Mouse (Mus musculus): ENCODE data around the gene Irak2. TPM values are rescaled to one million over a fixed set of nuclear protein-coding genes. Genes with fewer than 3 reads are reported as not detected.

Gene Irak2
- polyA plus RNA-seq, 1 experiment from 2014 or later: 2.6 TPM

DNA sequence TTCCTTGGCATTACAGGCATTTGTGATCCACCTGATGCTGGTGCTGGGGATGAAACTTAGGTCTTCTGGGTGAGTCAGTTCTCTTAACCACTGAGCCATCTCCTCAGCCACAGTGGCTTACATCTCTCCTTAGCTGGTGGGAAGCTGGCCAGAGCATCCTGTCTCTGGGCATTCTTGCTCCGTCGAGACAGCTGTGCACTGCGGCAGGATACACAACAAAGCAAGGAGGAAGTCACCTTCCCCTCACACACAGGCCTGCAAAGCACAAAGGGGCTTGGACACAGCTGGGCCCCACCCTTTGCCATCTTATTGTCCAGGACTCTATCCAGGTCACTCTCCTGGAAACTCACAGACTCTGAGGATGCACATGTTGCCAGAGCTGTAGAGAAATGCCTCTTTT lies 20.0 kb downstream of the Irak2 start:
- Histone ChIP-seq H3K4me3 (ENCODE audit: low read depth, low read length) (no peak overlapping the region), H3K4me2 (ENCODE audit: low read depth) (no peak overlapping the region), H3K27me3 (ENCODE audit: control insufficient read depth, insufficient read depth, low read length) (no peaks in the 10 kb centered on the region), H3K9me3 (ENCODE audit: control insufficient read depth, low read length) (no peaks in the 10 kb centered on the region), H3K36me3 (ENCODE audit: control insufficient read depth, insufficient read depth, low read length) (no peaks in the 10 kb centered on the region), H3K27ac (ENCODE audit: low read depth, low read length) (no peak overlapping the region), H3K4me1 (ENCODE audit: control insufficient read depth, insufficient read depth, low read length) (no peaks in the 10 kb centered on the region), H3K9ac (ENCODE audit: low read length) (no peak overlapping the region)
- DNase-seq (ENCODE audit: low spot score) (no peak), ATAC-seq (ENCODE audit: insufficient read depth, low FRiP score, low TSS enrichment) (no peak)
- WGBS: 71% methylated on average over 3 of the region's 3 CpGs

DNA sequence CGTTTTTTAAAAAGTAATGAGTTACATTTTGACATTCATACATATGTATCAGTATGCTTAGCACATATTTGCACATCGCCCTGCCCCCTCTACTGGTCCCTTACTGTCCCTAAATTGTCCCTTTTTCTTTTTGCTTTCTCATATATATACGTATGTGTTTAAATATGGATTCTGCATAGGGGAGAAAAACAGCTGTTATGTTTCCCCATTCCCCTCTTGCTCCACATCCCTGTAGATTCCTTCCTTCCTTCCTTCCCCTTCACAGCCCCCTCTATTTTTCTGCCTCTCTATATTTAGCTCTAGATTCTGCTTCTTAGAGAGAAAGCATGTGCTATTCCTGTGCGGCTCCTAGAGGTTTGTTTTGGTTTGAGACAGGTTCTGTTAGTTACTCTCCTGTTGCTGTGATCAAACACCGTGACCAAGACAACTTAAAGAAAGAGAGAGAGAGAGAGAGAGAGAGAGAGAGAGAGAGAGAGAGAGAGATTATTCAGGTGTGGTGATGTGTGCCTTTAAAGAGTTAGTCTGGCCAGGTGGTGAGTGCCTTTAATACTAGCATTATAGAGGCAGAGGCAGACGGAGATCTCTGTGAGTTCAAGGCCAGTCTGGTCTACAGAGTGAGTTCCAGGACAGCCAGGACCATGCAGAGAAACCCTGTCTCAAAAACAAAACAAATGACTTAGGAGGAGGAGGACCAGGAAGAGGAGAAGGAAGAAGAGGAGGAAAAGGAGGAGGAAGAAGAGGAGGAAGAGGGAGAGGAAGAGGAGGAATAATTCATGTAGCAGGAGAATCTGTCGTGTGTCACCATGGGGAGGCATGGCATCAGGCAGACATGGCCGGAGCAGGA lies 21.6 kb downstream of the Irak2 start:
- Histone ChIP-seq H3K27me3 (ENCODE audit: control insufficient read depth, insufficient read depth, low read length) (no peaks in the 10 kb centered on the region), H3K36me3 (ENCODE audit: control insufficient read depth, insufficient read depth, low read length) (no peaks in the 10 kb centered on the region), H3K4me2 (ENCODE audit: low read depth) (no peak overlapping the region), H3K9ac (ENCODE audit: low read length) (no peak overlapping the region), H3K27ac (ENCODE audit: low read depth, low read length) (no peak overlapping the region), H3K9me3 (ENCODE audit: control insufficient read depth, low read length) (no peaks in the 10 kb centered on the region), H3K4me1 (ENCODE audit: control insufficient read depth, insufficient read depth, low read length) (no peaks in the 10 kb centered on the region), H3K4me3 (ENCODE audit: low read depth, low read length) (no peak overlapping the region)
- ATAC-seq (ENCODE audit: insufficient read depth, low FRiP score, low TSS enrichment): no peak
- WGBS: 81% methylated on average over 8 of the region's 8 CpGs
- DNase-seq (ENCODE audit: low spot score): no peak

DNA sequence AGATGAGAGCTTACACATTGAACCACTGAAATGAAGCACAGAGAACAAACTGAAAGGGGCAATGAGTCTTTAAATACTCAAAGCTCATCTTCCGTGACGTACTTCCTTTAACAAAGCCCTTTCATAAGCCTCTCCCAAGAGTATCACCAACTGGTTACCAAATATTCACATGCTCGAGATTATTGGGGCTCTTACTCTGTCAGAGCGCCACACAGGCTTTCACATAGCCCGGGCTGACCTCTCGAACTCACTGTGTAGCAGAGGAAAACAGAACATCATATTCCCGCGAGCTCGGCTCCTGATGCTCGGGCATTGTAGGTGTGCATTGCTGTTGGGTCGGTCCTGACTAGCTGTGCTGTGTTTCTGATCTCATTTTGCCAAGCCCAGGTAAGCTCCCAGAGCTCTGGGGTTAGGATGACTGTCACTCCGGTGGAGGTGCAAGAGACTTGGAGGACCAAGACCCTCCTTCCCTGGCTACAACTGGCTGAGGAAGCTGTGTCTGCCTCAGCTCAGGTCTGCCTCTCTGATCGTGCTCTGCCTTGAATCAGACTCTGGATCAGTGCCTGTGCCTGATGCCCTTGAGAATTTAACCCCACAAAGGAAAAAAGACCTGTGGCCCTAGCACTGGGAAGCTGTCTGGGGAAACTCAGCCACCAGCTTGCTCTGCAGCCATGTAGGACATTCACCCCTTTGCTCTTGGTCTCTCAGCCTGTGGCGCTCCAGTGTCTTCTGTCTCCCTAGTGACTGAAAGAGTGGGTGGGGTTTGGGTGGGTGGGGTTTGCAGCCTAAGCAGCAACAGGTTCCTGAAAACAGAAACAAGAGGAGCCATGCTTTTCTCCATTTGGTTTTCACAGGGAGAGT lies 22.5 kb downstream of the Irak2 start:
- no peaks in the 10 kb centered on the region for H3K4me1 ChIP-seq (ENCODE audit: control insufficient read depth, insufficient read depth, low read length)
- no peak overlapping the region for H3K9ac ChIP-seq (ENCODE audit: low read length)
- DNase-seq (ENCODE audit: low spot score) (no peak), ATAC-seq (ENCODE audit: insufficient read depth, low FRiP score, low TSS enrichment) (no peak)
- 76% methylated on average over 14 of the region's 14 CpGs for WGBS
- H3K27me3 ChIP-seq (ENCODE audit: control insufficient read depth, insufficient read depth, low read length): no peaks in the 10 kb centered on the region
- H3K36me3 ChIP-seq (ENCODE audit: control insufficient read depth, insufficient read depth, low read length): no peaks in the 10 kb centered on the region
- no peak overlapping the region for H3K27ac ChIP-seq (ENCODE audit: low read depth, low read length)
- H3K4me2 ChIP-seq (ENCODE audit: low read depth): no peak overlapping the region
- no peak overlapping the region for H3K4me3 ChIP-seq (ENCODE audit: low read depth, low read length)
- no peaks in the 10 kb centered on the region for H3K9me3 ChIP-seq (ENCODE audit: control insufficient read depth, low read length)

DNA sequence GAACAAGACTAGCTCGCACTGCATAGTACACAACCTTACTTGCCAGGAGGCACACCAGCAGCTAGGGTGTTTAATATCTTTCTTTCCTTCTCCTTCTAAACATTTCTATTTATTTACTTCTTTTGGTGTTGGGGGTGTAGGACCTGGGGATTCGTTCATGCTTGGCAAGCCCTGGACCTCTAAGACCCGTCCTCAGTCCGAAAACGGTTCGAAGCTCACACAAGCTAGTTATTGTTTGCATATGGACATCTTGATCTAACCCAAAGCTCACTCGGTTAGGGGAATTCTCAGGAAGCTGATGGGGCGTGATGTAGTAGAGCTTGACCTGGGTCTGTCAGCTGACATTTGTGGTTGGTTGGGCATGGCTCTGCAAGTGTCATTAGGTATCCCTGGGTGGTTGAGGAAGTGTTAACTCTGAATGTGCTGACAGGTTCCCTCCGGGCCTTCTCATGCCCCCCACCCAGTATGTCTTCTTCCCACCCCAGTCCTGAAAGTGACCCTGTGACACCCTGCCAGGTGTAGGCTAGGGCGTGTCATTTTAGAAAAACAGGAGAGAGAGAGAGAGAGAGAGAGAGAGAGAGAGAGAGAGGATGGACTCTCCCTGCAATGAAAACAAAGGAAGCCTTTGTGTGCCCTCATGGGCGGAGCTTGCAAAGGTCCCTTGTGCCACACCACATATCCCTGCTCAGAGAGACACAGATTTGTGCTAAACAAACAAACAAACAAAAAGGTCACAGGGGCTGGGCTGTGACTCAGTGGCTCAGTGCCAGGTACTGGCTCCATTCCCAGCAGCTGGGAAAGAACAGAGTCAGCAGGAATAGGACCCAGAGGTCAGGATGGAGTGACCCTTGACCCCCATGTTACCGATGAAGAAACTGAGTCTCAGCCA lies 23.3 kb downstream of the Irak2 start:
- DNase-seq (ENCODE audit: low spot score): no peak
- Histone ChIP-seq H3K4me3 (ENCODE audit: low read depth, low read length) (no peak overlapping the region), H3K4me1 (ENCODE audit: control insufficient read depth, insufficient read depth, low read length) (no peaks in the 10 kb centered on the region), H3K9ac (ENCODE audit: low read length) (no peak overlapping the region), H3K27me3 (ENCODE audit: control insufficient read depth, insufficient read depth, low read length) (no peaks in the 10 kb centered on the region), H3K27ac (ENCODE audit: low read depth, low read length) (no peak overlapping the region), H3K4me2 (ENCODE audit: low read depth) (no peak overlapping the region), H3K36me3 (ENCODE audit: control insufficient read depth, insufficient read depth, low read length) (no peaks in the 10 kb centered on the region), H3K9me3 (ENCODE audit: control insufficient read depth, low read length) (no peaks in the 10 kb centered on the region)
- WGBS: 52% methylated on average over 12 of the region's 12 CpGs
- no peak for ATAC-seq (ENCODE audit: insufficient read depth, low FRiP score, low TSS enrichment)

DNA sequence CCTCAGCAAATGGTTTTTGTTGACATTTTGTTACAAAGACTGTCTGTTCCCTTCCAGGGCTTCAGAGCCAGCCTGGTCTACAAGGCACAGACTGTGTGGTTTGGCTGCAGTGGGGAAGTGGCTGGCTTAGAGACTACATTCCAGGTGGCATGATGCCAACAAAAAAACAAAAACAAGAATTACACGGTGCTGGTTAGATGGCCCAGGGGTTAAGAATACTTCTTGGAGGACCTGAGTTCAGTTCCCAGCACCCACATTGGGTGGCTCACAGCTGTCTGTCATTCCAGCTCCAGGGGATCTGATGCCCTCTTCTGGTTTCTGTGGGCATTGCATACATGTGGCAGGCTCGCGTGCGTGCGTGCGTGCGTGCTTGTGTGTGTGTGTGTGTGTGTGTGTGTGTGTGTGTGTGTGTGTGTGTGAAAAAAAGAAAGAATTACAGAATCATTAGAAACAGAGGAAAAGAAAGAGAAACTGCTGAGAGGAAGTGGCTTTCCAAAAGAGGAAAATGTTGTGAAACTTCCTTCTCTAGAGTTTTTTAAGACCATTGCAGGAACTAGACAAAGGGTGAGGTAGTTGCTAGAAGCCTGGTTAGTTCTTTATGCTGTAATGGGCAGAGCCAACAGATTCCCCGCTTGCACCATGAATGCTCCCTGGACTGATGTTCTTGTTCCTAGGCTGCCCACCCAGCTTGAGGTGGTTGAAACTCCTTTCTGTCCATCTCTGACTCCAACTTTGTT lies 24.9 kb downstream of the Irak2 start:
- Histone ChIP-seq H3K4me3 (ENCODE audit: low read depth, low read length) (no peak overlapping the region), H3K4me2 (ENCODE audit: low read depth) (no peak overlapping the region), H3K27ac (ENCODE audit: low read depth, low read length) (no peak overlapping the region), H3K27me3 (ENCODE audit: control insufficient read depth, insufficient read depth, low read length) (no peaks in the 10 kb centered on the region), H3K36me3 (ENCODE audit: control insufficient read depth, insufficient read depth, low read length) (no peaks in the 10 kb centered on the region), H3K4me1 (ENCODE audit: control insufficient read depth, insufficient read depth, low read length) (no peaks in the 10 kb centered on the region), H3K9ac (ENCODE audit: low read length) (no peak overlapping the region), H3K9me3 (ENCODE audit: control insufficient read depth, low read length) (no peaks in the 10 kb centered on the region)
- ATAC-seq (ENCODE audit: insufficient read depth, low FRiP score, low TSS enrichment): no peak
- 94% methylated on average over 8 of the region's 8 CpGs for WGBS
- DNase-seq (ENCODE audit: low spot score): no peak

GRCm38 (mm10) chr6:113664305-113664704 lies 26.0 kb downstream of the Irak2 start:
- Histone ChIP-seq H3K4me1 (ENCODE audit: control insufficient read depth, insufficient read depth, low read length) (0 out of 2 replicates have a peak, but pooled peaks cover 2% of the 10 kb centered on the region), H3K4me3 (ENCODE audit: low read depth, low read length) (no peak overlapping the region), H3K4me2 (ENCODE audit: low read depth) (no peak overlapping the region), H3K36me3 (ENCODE audit: control insufficient read depth, insufficient read depth, low read length) (no peaks in the 10 kb centered on the region), H3K9ac (ENCODE audit: low read length) (no peak overlapping the region), H3K27ac (ENCODE audit: low read depth, low read length) (no peak overlapping the region), H3K9me3 (ENCODE audit: control insufficient read depth, low read length) (no peaks in the 10 kb centered on the region), H3K27me3 (ENCODE audit: control insufficient read depth, insufficient read depth, low read length) (no peaks in the 10 kb centered on the region)
- DNase-seq (ENCODE audit: low spot score) (no peak), ATAC-seq (ENCODE audit: insufficient read depth, low FRiP score, low TSS enrichment) (no peak)
- WGBS: 85% methylated on average over 7 of the region's 7 CpGs

- Histone ChIP-seq H3K4me2 (ENCODE audit: low read depth) (no peak overlapping the region), H3K27me3 (ENCODE audit: control insufficient read depth, insufficient read depth, low read length) (no peaks in the 10 kb centered on the region), H3K36me3 (ENCODE audit: control insufficient read depth, insufficient read depth, low read length) (no peaks in the 10 kb centered on the region), H3K9me3 (ENCODE audit: control insufficient read depth, low read length) (no peaks in the 10 kb centered on the region), H3K9ac (ENCODE audit: low read length) (no peak overlapping the region), H3K27ac (ENCODE audit: low read depth, low read length) (no peak overlapping the region), H3K4me3 (ENCODE audit: low read depth, low read length) (no peak overlapping the region), H3K4me1 (ENCODE audit: control insufficient read depth, insufficient read depth, low read length) (0 out of 2 replicates have a peak, but pooled peaks cover 2% of the 10 kb centered on the region)
- WGBS: 57% methylated on average over 8 of the region's 8 CpGs
- ATAC-seq (ENCODE audit: insufficient read depth, low FRiP score, low TSS enrichment) (no peak), DNase-seq (ENCODE audit: low spot score) (no peak)
Measured at GRCm38 (mm10) chr6:113667611-113668122, 29.4 kb downstream of the Irak2 start.

All from neural tube, embryonic 11.5 days (tissue).